ENCODE assay signal across 1 mouse cellular context in the genomic region with DNA sequence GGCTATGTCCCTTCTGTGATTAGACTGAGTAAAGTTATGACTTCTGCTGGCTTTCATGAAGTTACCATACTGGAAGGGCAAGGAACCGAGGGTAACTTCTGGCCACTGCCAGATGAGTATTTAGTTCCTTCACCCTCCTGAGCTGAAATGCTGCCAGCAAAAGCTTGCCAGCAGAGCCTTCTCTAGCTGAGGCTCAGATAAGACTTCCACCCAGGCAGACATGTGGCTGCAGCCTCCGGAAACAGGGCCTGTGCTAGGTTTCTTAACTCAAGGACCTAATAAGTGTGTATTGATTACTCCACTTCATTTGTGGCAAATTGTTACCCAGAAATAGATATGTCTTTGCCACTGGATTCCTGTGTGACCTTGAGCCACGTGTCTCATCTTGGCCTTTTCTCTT.
TF ChIP-seq lines count a peak whose summit lies in the region.

No protein-coding gene starts in this region.

TF ChIP-seq in MEL, 35 proteins besides CTCF, POLR2A, EP300 and RAD21:
- TF ChIP-seq CHD1 (IDR thresholded peaks at IDR 0.05; ENCODE audit: low read depth, low read length) (no peak), HCFC1 (IDR thresholded peaks at IDR 0.05; ENCODE audit: low read depth, low read length) (0 out of 2 replicates have a peak, but pooled peaks have one; percentile 26), NRF1 (IDR thresholded peaks at IDR 0.05; ENCODE audit: insufficient read depth, low read depth, low read length, poor library complexity, severe bottlenecking) (no peak), SIN3A (IDR thresholded peaks at IDR 0.05; ENCODE audit: low read length) (peak; percentile 56), RCOR1 (IDR thresholded peaks at IDR 0.05; ENCODE audit: low read depth, low read length) (0 out of 2 replicates have a peak, but pooled peaks have one; percentile 11), USF1 (IDR thresholded peaks at IDR 0.05; ENCODE audit: low read depth, low read length) (no peak; the same call in 1 of the 2 replicates), TCF12 (IDR thresholded peaks at IDR 0.05; ENCODE audit: low read depth, low read length) (0 out of 2 replicates have a peak, but pooled peaks have one; percentile 11), MYC (IDR thresholded peaks at IDR 0.05; ENCODE audit: low read depth, low read length) (peak; percentile 90), MAX (IDR thresholded peaks at IDR 0.05; ENCODE audit: low read length) (peak; percentile 85), MXI1 (IDR thresholded peaks at IDR 0.05; ENCODE audit: low read depth, low read length) (peak; percentile 72), GATA1 (IDR thresholded peaks at IDR 0.05; ENCODE audit: low read depth, low read length) (peak; percentile 54; the same call in 1 of the 2 replicates), MYB (IDR thresholded peaks at IDR 0.05; ENCODE audit: low read depth, low read length) (no peak), NELFE (IDR thresholded peaks at IDR 0.05; ENCODE audit: low read depth, low read length) (peak; percentile 29; the same call in 1 of the 2 replicates), ELF1 (IDR thresholded peaks at IDR 0.05; ENCODE audit: low read depth, low read length) (0 out of 2 replicates have a peak, but pooled peaks have one; percentile 43), ETS1 (IDR thresholded peaks at IDR 0.05; ENCODE audit: low read depth, low read length) (peak; percentile 48; the same call in 1 of the 2 replicates)
